Mouse (Mus musculus) macrophage (primary cell): ENCODE results near the gene Crocc2. TPM values are rescaled to one million over a fixed set of nuclear protein-coding genes. Genes with fewer than 3 reads are reported as not detected.

Source experiments
- H3K27ac ChIP-seq: fragments of 350-480 bp; formaldehyde crosslinking; 2 replicates; pipeline ENCODE4 v1.9.0; 2021
- H3K36me3 ChIP-seq: fragments of 350-480 bp; formaldehyde crosslinking; 2 replicates; pipeline ENCODE4 v1.9.0; 2021; ENCODE audit errors: inconsistent target
- H3K4me3 ChIP-seq: fragments of 350-480 bp; formaldehyde crosslinking; 2 replicates; pipeline ENCODE4 v1.9.0; 2021; ENCODE audit errors: inconsistent target
- H3K79me2 ChIP-seq: fragments of 350-480 bp; formaldehyde crosslinking; 2 replicates; pipeline ENCODE4 v1.9.0; 2021; ENCODE audit errors: inconsistent target
- WGBS: methylation state at CpG from one replicate; pipeline ENCODE4 v1.1.7; 2026; ENCODE audit warnings: inconsistent platforms; ENCODE audit not compliant: missing documents; 5-methylcytosine and 5-hydroxymethylcytosine counted together
- polyA plus RNA-seq: library from polyadenylated mRNA; stranded (reverse); fragments of 250-400 nt; gene quantifications from 3 replicates; pipeline ENCODE4 v1.2.4, GENCODE M21; 2018; ENCODE audit warnings: inconsistent platforms

Gene Crocc2
- polyA plus RNA-seq, 1 experiment from 2014 or later: not detected

DNA sequence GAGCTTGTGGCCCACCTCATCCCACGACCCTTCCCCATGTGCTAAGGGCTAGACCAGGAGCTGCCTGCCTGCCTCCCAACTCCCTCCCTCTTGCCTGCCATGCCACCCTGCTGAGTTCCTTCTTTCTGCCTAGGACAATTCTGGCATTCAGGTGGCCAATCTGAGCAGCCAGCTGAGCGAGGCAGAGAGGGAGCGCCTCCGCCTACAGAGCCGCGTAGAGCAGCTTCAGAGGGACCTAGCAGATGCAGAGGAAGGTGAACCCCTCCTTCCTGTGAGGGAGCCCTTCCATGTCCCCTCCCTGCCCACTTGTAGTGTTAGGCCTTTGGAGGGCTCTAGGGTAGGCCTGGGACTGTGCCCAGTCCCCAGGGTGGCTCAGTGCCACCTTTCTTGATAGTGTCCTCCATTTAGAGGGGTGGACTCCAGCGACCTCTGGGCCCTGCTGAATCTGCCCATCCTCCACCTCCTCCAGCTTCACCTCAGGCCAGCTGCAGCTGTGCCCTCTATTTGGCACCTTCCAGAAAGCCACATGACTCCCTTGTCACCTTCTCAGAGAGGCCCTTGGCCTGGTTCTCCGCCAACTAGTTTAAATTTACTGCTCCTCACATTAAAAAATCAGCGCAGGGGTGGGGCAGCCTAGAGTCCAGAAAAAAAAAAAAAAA is 48.4 kb downstream of the Crocc2 start:
- 69% methylated on average over 8 of the region's 9 CpGs for WGBS
- H3K27ac ChIP-seq: no peak overlapping the region
- H3K36me3 ChIP-seq: no peaks in the 10 kb centered on the region
- no peak overlapping the region for H3K4me3 ChIP-seq
- H3K79me2 ChIP-seq: no peaks in the 10 kb centered on the region

DNA sequence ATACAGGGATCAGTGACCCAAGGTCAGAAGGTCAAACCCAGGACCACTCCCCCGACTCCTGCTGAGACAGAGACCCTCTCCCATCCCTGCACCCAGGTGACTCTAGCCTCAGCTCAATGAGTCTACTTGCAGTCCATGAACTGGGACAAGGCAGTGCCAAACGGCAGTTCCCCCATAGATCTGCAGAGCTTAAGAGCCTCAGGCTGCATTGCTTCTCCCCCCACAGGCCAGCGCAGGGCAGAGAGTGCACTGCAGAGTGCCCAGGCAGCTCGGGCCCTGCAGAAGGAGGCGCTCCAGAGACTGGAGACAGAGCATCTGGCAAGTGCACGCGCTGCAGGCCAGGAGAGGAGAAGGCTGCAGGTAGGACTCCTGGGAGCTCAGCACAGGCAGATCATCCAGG is 49.0 kb downstream of the Crocc2 start:
- no peaks in the 10 kb centered on the region for H3K79me2 ChIP-seq
- no peak overlapping the region for H3K4me3 ChIP-seq
- WGBS: 80% methylated on average over 7 of the region's 7 CpGs
- no peak overlapping the region for H3K27ac ChIP-seq
- no peaks in the 10 kb centered on the region for H3K36me3 ChIP-seq

DNA sequence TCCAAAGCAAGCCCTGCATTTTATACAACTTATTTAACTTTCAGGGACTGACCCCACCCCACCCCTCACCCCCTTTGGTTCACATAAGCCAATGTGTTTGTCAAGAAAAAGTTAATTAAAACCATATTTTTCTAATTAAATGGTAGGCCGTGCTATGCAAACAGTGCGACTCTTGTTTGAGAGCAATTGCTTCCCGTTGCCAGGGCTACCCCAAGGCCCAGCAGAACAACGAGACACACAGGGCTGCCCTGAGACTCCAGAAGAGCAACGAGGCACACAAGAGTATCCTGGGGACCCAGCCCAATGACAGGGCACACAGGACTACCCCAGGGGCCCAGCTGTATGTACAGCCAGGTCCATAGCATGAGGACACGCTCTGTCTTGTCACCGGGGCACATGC is 52.3 kb downstream of the Crocc2 start:
- H3K36me3 ChIP-seq: no peaks in the 10 kb centered on the region
- H3K4me3 ChIP-seq: no peak overlapping the region
- WGBS: 91% methylated on average over 7 of the region's 7 CpGs
- H3K27ac ChIP-seq: no peak overlapping the region
- no peaks in the 10 kb centered on the region for H3K79me2 ChIP-seq

DNA sequence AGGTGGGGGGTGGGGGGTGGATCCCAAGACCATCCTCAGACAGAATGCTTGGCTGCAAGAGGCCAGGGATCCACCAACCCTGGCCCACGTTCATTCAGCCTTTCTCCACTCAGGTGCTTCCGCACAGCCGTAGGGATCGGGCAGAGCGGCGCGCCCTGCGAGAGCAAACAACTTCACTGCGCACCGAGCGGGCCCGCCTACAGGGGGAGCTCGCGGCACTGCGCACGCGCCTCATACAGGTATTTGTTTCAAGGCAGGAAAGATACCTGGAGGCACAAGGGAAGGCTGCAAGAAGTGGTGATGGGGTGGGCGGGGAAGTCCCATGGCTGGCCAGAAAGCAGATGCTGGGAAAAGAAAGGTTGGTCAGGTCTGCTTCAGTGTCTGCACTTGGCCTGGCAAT is 55.4 kb downstream of the Crocc2 start:
- WGBS: 3% methylated on average over 18 of the region's 18 CpGs
- H3K4me3 ChIP-seq: no peak overlapping the region

DNA sequence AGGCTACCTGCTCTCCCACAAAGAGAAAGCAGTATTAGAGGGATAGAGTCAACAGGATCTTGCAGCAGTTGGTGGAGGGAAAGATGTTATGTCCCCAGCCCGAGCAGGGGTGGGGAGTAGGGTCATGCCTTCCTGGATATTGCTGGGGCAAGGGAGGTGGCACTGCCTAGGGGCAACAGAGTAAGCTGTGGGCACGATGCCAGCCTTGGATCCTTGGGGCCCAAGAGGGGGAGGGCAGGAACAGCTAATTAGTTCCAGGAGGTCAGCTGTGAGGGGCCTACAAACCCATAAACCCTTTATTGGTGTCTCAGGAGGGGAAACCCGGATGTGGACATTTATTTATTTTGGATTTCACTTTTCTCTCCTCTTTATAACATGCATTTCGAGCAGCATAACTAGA is 56.7 kb downstream of the Crocc2 start:
- WGBS: 70% methylated on average over 4 of the region's 4 CpGs

More for the DNA sequence above, 55.4 kb downstream of the Crocc2 start:
- H3K27ac ChIP-seq: no peak overlapping the region
- H3K36me3 ChIP-seq: no peaks in the 10 kb centered on the region
- H3K79me2 ChIP-seq: no peaks in the 10 kb centered on the region

DNA sequence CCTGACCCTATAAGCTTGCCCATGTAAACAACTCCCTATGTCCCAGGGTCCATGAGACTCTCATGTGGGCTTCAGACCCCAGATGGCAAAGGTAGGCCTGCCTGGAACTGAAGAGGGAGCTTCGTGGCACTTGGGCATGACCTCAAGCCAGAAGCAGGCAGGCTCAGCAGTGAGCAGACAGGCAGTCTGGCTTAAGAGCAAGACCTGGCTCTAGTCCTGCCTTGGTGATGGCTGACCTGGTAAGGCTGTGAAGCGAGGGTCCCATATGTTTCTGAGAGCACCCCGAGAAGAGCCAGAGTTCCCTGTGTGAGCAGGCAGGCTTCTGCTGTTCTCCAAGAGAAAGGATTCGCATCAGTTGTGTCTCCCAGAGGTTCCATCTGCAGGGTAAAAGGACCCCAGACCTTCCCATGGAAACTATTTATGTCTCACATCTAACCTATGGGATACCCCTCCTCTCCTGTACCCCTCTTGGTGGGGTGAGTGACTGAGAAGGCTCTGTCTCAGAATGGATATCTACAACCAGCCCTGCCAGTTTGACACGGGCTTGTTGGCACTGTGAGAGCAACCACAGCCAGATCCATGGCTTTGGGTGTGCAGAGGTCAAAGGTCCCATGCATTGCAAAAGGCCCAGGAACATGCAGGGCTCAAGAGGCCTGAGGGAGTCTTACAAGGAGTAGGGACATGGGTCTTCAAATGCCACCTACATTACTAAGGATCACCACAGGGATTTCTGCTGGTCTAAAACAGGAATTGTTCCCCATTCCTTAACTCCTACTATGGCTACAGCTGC is 57.4 kb downstream of the Crocc2 start:
- H3K27ac ChIP-seq: no peak overlapping the region
- 89% methylated on average over 5 of the region's 5 CpGs for WGBS
- H3K79me2 ChIP-seq: no peaks in the 10 kb centered on the region
- no peaks in the 10 kb centered on the region for H3K36me3 ChIP-seq
- H3K4me3 ChIP-seq: no peak overlapping the region

More for the DNA sequence above, 56.7 kb downstream of the Crocc2 start:
- no peaks in the 10 kb centered on the region for H3K36me3 ChIP-seq
- H3K79me2 ChIP-seq: no peaks in the 10 kb centered on the region
- no peak overlapping the region for H3K4me3 ChIP-seq
- H3K27ac ChIP-seq: no peak overlapping the region

DNA sequence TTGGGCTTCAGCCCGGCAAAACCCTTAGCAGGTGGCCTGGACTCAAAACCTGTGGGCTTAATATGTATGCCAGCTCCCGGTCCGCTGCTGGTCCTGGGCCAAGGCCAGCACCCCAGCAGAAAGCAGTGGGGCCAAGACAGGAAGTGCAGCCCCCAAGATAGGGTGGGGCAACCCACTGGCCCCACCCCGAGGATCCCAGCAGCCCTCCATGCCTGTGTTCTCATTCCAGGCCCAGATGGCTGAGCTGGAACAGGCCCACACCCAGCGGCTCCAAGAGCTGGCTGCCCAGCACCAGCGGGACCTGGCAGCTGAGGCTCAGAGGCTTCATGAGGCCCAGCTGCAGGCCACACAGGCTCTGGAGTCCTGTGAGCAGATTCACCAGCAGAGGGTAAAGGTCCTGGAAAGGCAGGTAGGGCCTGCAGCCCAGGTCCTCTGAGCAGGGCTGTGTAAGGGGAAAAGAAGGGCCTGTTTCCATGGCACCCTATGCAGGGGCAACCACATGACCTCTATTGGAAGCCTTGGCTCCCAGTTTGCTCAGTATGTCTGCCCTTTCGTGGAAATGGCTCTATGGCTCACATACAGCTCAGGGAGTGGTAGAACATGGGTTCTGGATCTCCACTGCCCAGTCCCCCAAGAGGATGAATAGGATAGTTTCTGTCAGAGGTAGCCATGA is 58.9 kb downstream of the Crocc2 start:
- H3K4me3 ChIP-seq: no peak overlapping the region
- 74% methylated on average over 7 of the region's 7 CpGs for WGBS
- no peaks in the 10 kb centered on the region for H3K36me3 ChIP-seq
- H3K79me2 ChIP-seq: no peaks in the 10 kb centered on the region
- H3K27ac ChIP-seq: no peak overlapping the region

DNA sequence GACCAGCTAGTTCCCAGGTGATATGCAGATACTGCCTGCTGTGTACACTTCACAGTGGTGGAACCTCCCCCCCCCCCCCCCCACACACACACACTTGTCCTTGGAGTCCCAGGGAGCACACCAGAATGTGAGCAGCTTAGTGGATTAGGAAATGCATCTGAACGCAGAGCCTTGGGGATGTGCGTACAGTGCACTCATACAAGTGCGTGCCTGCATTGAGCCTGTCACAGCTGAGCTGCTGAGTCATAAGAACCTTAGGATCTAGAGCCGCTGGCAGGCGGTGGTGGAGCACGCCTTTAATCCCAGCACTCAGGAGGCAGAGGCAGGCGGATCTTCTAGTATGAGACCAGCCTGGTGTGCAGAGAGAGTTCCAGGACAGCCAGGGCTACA is 59.4 kb downstream of the Crocc2 start:
- Histone ChIP-seq H3K4me3 (no peak overlapping the region), H3K36me3 (no peaks in the 10 kb centered on the region), H3K27ac (no peak overlapping the region), H3K79me2 (no peaks in the 10 kb centered on the region)
- WGBS: 93% methylated on average over 7 of the region's 7 CpGs

DNA sequence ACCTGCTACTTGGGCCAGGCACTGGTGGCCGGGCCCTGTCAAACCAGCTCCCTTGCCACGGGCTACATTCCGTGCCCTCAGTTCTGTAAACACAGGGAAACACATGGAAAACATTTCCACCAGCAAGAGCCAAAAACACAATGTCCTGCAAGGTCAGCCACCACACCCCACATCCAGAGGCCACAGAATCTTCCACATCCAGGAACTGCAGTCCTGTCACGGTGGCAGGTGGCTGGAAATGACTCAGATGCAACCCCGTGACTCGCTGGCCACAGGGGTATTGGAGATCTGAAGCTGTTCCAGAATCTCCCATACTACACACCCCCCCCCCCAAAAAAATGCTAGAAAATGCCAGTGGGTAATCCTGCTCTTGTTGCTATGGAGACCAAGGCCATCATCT is 60.7 kb downstream of the Crocc2 start:
- no peaks in the 10 kb centered on the region for H3K36me3 ChIP-seq
- 95% methylated on average over 6 of the region's 6 CpGs for WGBS
- H3K27ac ChIP-seq: no peak overlapping the region
- H3K4me3 ChIP-seq: no peak overlapping the region
- H3K79me2 ChIP-seq: no peaks in the 10 kb centered on the region

DNA sequence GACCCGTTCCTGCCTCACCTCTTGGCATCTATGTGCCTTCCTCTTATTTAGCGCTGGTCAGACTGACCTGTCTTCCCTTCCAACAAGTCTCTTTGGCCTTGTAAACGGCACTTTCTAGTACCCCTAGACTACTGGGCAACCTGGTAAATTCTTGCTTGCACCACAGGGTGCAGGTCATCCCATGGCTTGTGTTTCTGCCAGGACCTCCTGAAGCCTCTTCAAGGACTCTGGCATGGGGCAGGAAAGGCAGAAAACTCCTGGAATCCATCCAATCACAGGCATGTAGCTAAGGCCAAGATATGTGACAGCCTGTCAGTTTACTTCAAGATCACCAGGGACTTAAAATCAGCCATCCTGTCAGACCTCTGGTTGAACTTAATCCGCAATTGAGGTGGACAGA is 61.1 kb downstream of the Crocc2 start:
- Histone ChIP-seq H3K79me2 (no peaks in the 10 kb centered on the region), H3K4me3 (no peak overlapping the region), H3K27ac (no peak overlapping the region), H3K36me3 (no peaks in the 10 kb centered on the region)
- 91% methylated on average over 4 of the region's 4 CpGs for WGBS

DNA sequence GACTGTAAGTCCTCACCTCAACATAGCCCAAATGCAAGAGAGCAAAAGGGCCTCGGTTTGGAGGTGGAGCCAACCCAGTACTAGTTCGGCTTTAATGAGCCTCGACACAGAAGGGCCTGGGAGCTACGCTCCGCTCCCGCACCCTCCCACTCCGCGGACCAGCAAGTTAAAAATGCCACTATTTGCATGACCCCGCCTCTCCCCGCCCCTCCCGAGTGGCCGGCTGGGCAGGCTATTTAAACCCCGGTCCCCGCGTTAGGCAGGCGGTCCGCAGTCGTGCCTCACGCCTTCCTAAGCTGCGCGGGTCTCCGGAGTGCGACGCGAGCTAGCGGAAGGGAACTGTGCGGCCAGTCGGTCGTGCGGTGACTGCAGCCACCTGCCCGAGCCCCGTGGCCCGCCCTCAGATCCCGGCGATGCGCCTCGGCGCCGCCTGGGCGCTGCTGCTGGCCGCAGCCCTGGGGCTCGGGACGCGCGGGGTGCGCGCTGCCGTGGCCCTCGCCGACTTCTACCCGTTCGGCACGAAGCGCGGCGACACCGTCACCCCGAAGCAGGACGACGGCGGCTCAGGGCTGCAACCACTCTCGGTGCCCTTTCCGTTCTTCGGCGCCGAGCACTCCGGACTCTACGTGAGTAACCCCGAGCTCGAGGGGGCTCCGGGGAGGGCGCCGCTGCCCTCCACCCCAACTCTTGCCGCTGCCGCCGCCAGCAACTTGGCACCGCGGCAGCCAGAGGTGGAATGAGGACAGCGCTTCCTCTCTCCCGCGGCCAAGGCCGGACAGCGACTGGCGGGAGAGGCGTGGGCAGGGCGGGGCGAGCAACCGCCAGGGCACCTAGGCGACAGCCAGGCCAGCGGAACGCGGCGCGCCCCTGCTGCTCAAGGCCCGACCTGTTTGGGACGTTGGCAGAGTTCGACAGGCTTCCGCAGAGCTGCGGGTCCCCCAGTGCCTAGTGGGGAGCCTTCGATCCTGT is 67.3 kb downstream of the Crocc2 start, which contains the start of gene Sned1:
Gene Sned1 (plus strand): TSS at position 266 of the 969 bp plus-strand sequence.
- no peaks in the 10 kb centered on the region for H3K36me3 ChIP-seq
- no peak within 1 kb of the TSS for H3K27ac ChIP-seq
- no peak within 1 kb of the TSS for H3K4me3 ChIP-seq
- under 1% methylated on average over 92 of the region's 100 CpGs for WGBS
- H3K79me2 ChIP-seq: no peaks in the 10 kb centered on the region

DNA sequence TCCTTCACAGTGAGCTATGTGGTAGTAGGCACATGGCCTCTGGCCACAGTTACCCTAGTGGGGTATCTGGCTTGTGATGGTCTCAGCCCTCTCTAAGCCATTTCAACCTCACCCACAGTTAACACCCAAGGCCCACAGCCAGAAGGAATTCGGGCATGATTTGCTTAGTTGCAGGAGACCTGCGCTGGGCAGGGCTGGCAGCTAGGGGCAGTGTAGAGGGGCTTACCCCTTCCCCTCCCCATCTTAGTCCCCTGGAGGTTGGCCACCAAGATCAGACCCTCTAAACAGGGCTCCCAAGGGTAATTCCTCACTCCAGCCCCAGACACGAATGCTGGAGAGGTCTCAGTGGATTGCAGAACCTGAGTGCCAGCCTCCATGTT is 68.0 kb downstream of the Crocc2 start:
- 34% methylated on average over 3 of the region's 3 CpGs for WGBS

DNA sequence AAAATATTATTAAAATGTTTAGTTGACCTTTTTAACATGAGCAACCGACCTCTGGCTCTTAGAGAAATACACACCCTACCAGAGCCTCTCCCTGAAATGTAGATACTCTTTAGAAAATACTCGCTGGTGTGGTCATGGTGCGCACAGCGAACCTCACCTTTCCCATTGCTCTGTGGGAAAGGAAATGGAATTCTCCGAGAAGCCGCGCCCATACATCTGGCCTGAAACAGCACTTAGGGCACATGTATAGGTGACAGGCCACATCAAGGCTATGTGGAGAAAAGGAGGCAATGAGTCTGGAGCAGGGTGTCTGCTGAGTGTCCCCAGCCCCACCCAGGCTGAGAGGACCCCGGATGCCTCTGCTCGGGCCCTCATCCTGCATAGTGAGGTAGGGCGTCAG is 69.2 kb downstream of the Crocc2 start:
- no peaks in the 10 kb centered on the region for H3K36me3 ChIP-seq
- no peak overlapping the region for H3K27ac ChIP-seq
- no peak overlapping the region for H3K4me3 ChIP-seq
- 95% methylated on average over 10 of the region's 10 CpGs for WGBS
- H3K79me2 ChIP-seq: no peaks in the 10 kb centered on the region

More for the DNA sequence above, 68.0 kb downstream of the Crocc2 start:
- Histone ChIP-seq H3K36me3 (no peaks in the 10 kb centered on the region), H3K79me2 (no peaks in the 10 kb centered on the region), H3K4me3 (no peak overlapping the region), H3K27ac (no peak overlapping the region)

DNA sequence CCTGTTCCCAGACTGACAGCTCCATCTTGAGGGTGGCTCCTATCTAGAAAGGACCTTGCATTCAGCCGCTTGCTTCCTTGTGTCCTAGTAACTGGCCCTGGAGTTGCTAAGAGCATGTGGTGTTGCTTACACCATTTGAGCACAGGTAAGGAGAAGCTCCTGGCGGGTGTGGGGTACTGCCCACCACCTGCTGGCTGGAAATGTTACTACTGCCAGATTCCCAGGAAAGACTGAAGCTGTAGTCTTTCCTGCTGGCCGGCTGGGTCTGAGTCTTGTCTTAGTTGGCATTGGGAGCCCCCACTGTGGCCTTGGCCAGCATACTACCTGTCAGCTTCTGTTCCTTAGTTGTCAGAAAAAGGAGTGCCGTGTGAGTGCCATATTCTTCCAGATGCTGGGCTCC is 69.7 kb downstream of the Crocc2 start:
- H3K79me2 ChIP-seq: no peaks in the 10 kb centered on the region
- no peak overlapping the region for H3K27ac ChIP-seq
- 92% methylated on average over 4 of the region's 4 CpGs for WGBS
- no peaks in the 10 kb centered on the region for H3K36me3 ChIP-seq
- no peak overlapping the region for H3K4me3 ChIP-seq
